Mouse (Mus musculus) neural tube, embryonic 14.5 days (tissue): Measurements from ENCODE around the gene Nqo1. TPM values are rescaled to one million over a fixed set of nuclear protein-coding genes. Genes with fewer than 3 reads are reported as not detected.

Experiments used
- ATAC-seq: fragments of 200-750 bp; cut with Nextera tagmentation; 2 replicates; pipeline ENCODE4 v1.8.0; 2017; ENCODE audit warnings: low read depth, mild to moderate bottlenecking, moderate TSS enrichment, moderate library complexity
- H3K27ac ChIP-seq: fragments of 300-500 bp; sonication (generic); 2 replicates; pipeline ENCODE4 v1.5.1; 2014; ENCODE audit warnings: low read depth, mild to moderate bottlenecking, control low read depth, low read length, moderate library complexity, mixed read lengths
- H3K27me3 ChIP-seq: fragments of 300-500 bp; sonication (generic); 2 replicates; pipeline ENCODE4 v1.6.1; 2014; ENCODE audit warnings: low read length; ENCODE audit not compliant: control insufficient read depth, insufficient read depth
- H3K36me3 ChIP-seq: fragments of 300-500 bp; sonication (generic); 2 replicates; pipeline ENCODE4 v1.6.1; 2014; ENCODE audit warnings: low read length, mixed read lengths; ENCODE audit not compliant: control insufficient read depth, insufficient read depth
- H3K4me1 ChIP-seq: fragments of 300-500 bp; sonication (generic); 2 replicates; pipeline ENCODE4 v1.6.1; 2014; ENCODE audit warnings: low read length; ENCODE audit not compliant: control insufficient read depth, insufficient read depth
- H3K4me2 ChIP-seq: fragments of 300-500 bp; sonication (generic); 2 replicates; pipeline ENCODE4 v1.6.1; 2014; ENCODE audit warnings: mild to moderate bottlenecking, low read depth, low read length, control low read depth
- H3K4me3 ChIP-seq: fragments of 300-500 bp; sonication (generic); 2 replicates; pipeline ENCODE4 v1.5.1; 2014; ENCODE audit warnings: low read depth, low read length, control low read depth, mixed read lengths
- H3K9ac ChIP-seq: fragments of 300-500 bp; sonication (generic); replicated peaks from 2 replicates; pipeline ENCODE4 v1.6.1; 2014; ENCODE audit warnings: low read depth, mild to moderate bottlenecking, control low read depth, low read length, mixed read lengths
- H3K9me3 ChIP-seq: fragments of 300-500 bp; sonication (generic); 2 replicates; pipeline ENCODE4 v1.6.1; 2016; ENCODE audit warnings: low read length; ENCODE audit not compliant: control insufficient read depth
- WGBS: fragments of 180-500 bp; shearing (Covaris S2); extraction: QIAGEN DNeasy Blood & Tissue Kit; methylation state at CpG from one replicate; pipeline ENCODE4 v1.1.7; 2014; 5-methylcytosine and 5-hydroxymethylcytosine counted together
- polyA plus RNA-seq: library from polyadenylated mRNA; unstranded; fragments of >200 nt; fragmentation: Nextera tagmentation; extraction: Ambion mirVana; gene quantifications from 2 replicates; pipeline ENCODE4 v1.2.1, GENCODE M21; 2014

Nqo1 gene
- polyA plus RNA-seq, 1 experiment from 2014 or later, result 7.9 TPM

- no peak overlapping the region for H3K27ac ChIP-seq
- H3K9ac ChIP-seq, result no peak overlapping the region
- H3K9me3 ChIP-seq, result no peaks in the 10 kb centered on the region
- H3K4me3 ChIP-seq, result no peak overlapping the region
- no peak overlapping the region for H3K4me2 ChIP-seq
- WGBS, result 86% methylated on average over 12 of the region's 12 CpGs
- no peak for ATAC-seq
- peaks cover 71% of the 10 kb centered on the region for H3K36me3 ChIP-seq
- no peaks in the 10 kb centered on the region for H3K4me1 ChIP-seq
- H3K27me3 ChIP-seq, result no peaks in the 10 kb centered on the region
Observed at GRCm38 (mm10) chr8:107417001-107417400, 14.0 kb upstream of the Nqo1 start.

DNA sequence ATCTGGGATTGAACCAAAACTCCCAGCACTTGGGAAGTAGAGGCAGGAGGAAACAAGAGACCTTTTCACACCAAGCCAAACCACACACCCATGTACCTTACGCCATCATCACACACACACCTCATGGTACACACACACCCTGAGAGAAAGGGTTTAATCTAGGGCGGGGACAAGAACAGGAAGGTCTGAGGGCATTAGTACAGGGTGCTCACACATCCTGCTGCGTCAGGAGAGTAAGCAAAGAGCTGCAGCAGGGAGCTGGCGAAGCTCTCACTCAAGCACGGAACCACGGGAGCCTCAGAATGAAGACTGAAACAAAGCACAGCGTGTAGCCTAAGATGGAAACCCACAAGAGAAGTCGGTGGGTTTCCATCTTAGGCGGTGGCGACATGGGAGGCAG is 10.9 kb upstream of the Nqo1 start:
- H3K27me3 ChIP-seq, result no peaks in the 10 kb centered on the region
- H3K36me3 ChIP-seq, result peaks cover 73% of the 10 kb centered on the region
- no peak overlapping the region for H3K27ac ChIP-seq
- H3K9ac ChIP-seq, result no peak overlapping the region
- H3K4me2 ChIP-seq, result no peak overlapping the region
- no peaks in the 10 kb centered on the region for H3K9me3 ChIP-seq
- ATAC-seq, result no peak
- H3K4me3 ChIP-seq, result no peak overlapping the region
- 91% methylated on average over 10 of the region's 10 CpGs for WGBS
- no peaks in the 10 kb centered on the region for H3K4me1 ChIP-seq

DNA sequence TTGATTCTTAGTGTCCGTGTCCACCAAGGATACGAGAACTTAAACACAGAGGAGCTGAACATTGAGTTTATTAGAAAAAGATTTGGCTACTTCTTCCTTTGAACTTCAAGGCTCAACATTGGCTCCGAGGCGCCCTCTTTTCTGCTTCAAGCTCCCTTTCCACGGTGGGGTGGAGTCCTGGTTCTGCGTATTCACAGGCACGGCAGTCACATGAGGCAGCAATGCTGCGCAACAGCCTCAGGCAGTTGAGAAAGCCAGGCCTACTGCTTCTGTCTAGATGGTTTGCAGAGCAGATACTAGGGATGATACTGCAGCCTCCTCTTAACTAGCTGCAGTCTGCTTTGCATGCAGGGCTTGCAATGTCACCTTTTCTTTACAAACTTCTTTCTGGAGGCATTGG is 9.5 kb upstream of the Nqo1 start:
- Histone ChIP-seq H3K9ac (no peak overlapping the region), H3K4me1 (no peaks in the 10 kb centered on the region), H3K27me3 (no peaks in the 10 kb centered on the region), H3K4me2 (no peak overlapping the region), H3K27ac (no peak overlapping the region), H3K36me3 (peaks cover 66% of the 10 kb centered on the region), H3K9me3 (no peaks in the 10 kb centered on the region), H3K4me3 (no peak overlapping the region)
- WGBS, result 91% methylated on average over 8 of the region's 8 CpGs
- no peak for ATAC-seq

DNA sequence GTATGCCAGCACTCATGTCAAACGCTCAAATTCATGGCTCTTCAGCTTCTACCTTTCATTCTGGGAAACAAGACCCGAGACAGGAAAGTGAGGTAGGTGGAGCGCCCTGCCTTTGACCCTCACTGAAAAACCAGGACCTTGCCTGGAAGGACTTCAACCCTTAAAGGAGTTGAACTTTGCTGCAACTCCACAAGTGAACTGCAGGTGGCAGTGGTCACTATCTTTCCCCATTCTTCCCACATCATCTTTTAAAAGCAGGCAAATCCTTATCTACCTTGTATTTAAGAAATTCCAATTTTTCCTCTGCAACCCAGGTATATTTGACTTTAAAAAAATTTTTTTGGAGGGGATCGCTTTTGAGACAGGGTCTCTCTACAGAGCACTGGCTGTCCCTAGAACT is 8.4 kb upstream of the Nqo1 start:
- WGBS, result 74% methylated on average over 4 of the region's 4 CpGs
- no peak overlapping the region for H3K4me2 ChIP-seq
- H3K36me3 ChIP-seq, result peaks cover 56% of the 10 kb centered on the region
- H3K9ac ChIP-seq, result no peak overlapping the region
- ATAC-seq, result no peak
- no peak overlapping the region for H3K4me3 ChIP-seq
- no peak overlapping the region for H3K27ac ChIP-seq
- H3K9me3 ChIP-seq, result no peaks in the 10 kb centered on the region
- H3K27me3 ChIP-seq, result no peaks in the 10 kb centered on the region
- no peaks in the 10 kb centered on the region for H3K4me1 ChIP-seq

DNA sequence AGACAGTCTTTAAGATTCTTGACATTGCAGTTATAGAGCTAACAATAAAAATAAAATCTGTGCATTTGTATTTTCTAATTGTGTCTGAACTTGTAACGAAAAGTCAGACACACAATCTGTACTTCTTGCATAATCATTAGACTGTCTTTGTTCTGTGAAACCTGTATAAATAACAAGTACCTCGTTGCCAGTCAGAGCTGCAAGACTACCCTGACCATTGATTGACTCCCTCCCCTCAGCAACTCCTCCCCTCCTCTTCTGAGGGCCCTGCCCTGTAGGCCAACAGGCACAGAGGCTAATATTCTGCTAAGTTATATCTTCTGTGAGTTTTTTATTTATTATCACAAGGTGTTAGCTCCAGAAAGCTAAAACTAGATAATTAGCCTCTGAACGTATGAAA is 2.9 kb upstream of the Nqo1 start:
- 68% methylated on average over 3 of the region's 3 CpGs for WGBS
- Histone ChIP-seq H3K4me1 (peaks cover 3% of the 10 kb centered on the region; the same call in 1 of the 2 replicates), H3K9ac (no peak overlapping the region), H3K36me3 (peaks cover 16% of the 10 kb centered on the region), H3K27ac (no peak overlapping the region), H3K4me2 (no peak overlapping the region), H3K9me3 (no peaks in the 10 kb centered on the region), H3K4me3 (no peak overlapping the region), H3K27me3 (no peaks in the 10 kb centered on the region)
- ATAC-seq, result no peak

GRCm38 (mm10) chr8:107404057-107404456 is 1.1 kb upstream of the Nqo1 start:
- Histone ChIP-seq H3K27me3 (no peaks in the 10 kb centered on the region), H3K27ac (no peak overlapping the region), H3K9ac (no peak overlapping the region), H3K4me2 (no peak overlapping the region), H3K4me3 (no peak overlapping the region), H3K4me1 (peaks cover 3% of the 10 kb centered on the region; the same call in 1 of the 2 replicates), H3K9me3 (no peaks in the 10 kb centered on the region), H3K36me3 (0 out of 2 replicates have a peak, but pooled peaks cover 3% of the 10 kb centered on the region)
- WGBS, result 78% methylated on average over 4 of the region's 4 CpGs
- no peak for ATAC-seq

- Histone ChIP-seq H3K27me3 (no peaks in the 10 kb centered on the region), H3K4me2 (no peak overlapping the region), H3K27ac (no peak overlapping the region), H3K36me3 (no peaks in the 10 kb centered on the region), H3K4me3 (no peak overlapping the region), H3K9ac (no peak overlapping the region), H3K4me1 (peaks cover 3% of the 10 kb centered on the region; the same call in 1 of the 2 replicates), H3K9me3 (no peaks in the 10 kb centered on the region)
- no peak for ATAC-seq
- 86% methylated on average over 5 of the region's 5 CpGs for WGBS
Observed at GRCm38 (mm10) chr8:107401866-107402265, 1.1 kb downstream of the Nqo1 start.

- Histone ChIP-seq H3K4me2 (no peak overlapping the region), H3K36me3 (no peaks in the 10 kb centered on the region), H3K27me3 (no peaks in the 10 kb centered on the region), H3K9ac (no peak overlapping the region), H3K9me3 (no peaks in the 10 kb centered on the region), H3K4me3 (no peak overlapping the region), H3K27ac (no peak overlapping the region), H3K4me1 (peaks cover 3% of the 10 kb centered on the region; the same call in 1 of the 2 replicates)
- WGBS, result 44% methylated on average over 9 of the region's 9 CpGs
- ATAC-seq, result no peak
Observed at GRCm38 (mm10) chr8:107399495-107399894, 3.5 kb downstream of the Nqo1 start.

DNA sequence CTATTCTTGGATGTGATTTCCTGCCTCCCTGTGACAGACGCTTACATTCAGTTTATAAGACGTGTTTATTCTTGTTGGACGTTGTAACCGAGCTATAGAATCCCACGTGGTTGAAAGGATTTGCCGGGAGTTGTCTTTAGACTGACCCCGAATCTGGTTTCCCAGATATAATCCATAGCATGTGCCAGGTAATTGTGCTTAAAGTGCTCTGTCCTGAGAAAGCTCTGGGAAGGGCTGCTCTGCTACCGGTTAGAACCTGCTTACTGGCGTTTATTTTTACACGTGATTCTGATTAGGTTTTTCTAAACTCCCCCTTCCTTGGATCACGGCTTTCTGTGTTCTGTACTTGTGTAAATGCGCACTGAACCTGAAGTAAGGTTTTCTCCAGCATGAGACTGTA is 5.3 kb downstream of the Nqo1 start:
- no peak for ATAC-seq
- H3K27me3 ChIP-seq, result no peaks in the 10 kb centered on the region
- WGBS, result 73% methylated on average over 12 of the region's 12 CpGs
- H3K9ac ChIP-seq, result no peak overlapping the region
- H3K4me3 ChIP-seq, result no peak overlapping the region
- H3K9me3 ChIP-seq, result no peaks in the 10 kb centered on the region
- peaks cover 3% of the 10 kb centered on the region; the same call in 1 of the 2 replicates for H3K4me1 ChIP-seq
- no peak overlapping the region for H3K27ac ChIP-seq
- no peaks in the 10 kb centered on the region for H3K36me3 ChIP-seq
- H3K4me2 ChIP-seq, result no peak overlapping the region
